Mouse (Mus musculus) gonadal fat pad, adult 2 months (tissue): ENCODE results near the gene 4922502D21Rik. TPM values are rescaled to one million over a fixed set of nuclear protein-coding genes. Genes with fewer than 3 reads are reported as not detected.
"Not testable (repeated sequence)": the region's sequence is repeated elsewhere in the genome, so short reads cannot be mapped to it uniquely, and the experiment has no call there.

Experiments used
- DNase-seq: peaks from one replicate; pipeline ENCODE4 v3.0.0-alpha.2; 2012; ENCODE audit warnings: low read depth
- polyA plus RNA-seq: library from polyadenylated mRNA; depleted of rRNA; stranded (reverse); fragments of >200 nt; gene quantifications from 2 replicates; pipeline ENCODE4 v1.2.3, GENCODE M21; 2012; rRNA removed

4922502D21Rik gene
- 1.5 and 2.9 TPM in 2 replicates for polyA plus RNA-seq

GRCm38 (mm10) chr6:129331610-129332009, at the start of gene 4922502D21Rik:
TSS of gene 4922502D21Rik (minus strand) at chr6:129331796.
- no peak for DNase-seq

GRCm38 (mm10) chr6:129380454-129380853, 48.9 kb upstream of the 4922502D21Rik start:
- no peak for DNase-seq

- no peak for DNase-seq
These were observed 43.4 kb upstream of the 4922502D21Rik start for GRCm38 (mm10) chr6:129374937-129375471.

GRCm38 (mm10) chr6:129369374-129370132, 38.0 kb upstream of the 4922502D21Rik start:
- DNase-seq, result no peak

- no peak for DNase-seq
These were observed 34.4 kb upstream of the 4922502D21Rik start for GRCm38 (mm10) chr6:129365959-129366359.

- DNase-seq, result no peak
These were observed 32.3 kb upstream of the 4922502D21Rik start for GRCm38 (mm10) chr6:129363942-129364341.

- DNase-seq, result no peak
These were observed 27.9 kb upstream of the 4922502D21Rik start for GRCm38 (mm10) chr6:129359515-129359914.

GRCm38 (mm10) chr6:129356430-129356829, 24.8 kb upstream of the 4922502D21Rik start:
- no peak for DNase-seq

GRCm38 (mm10) chr6:129355774-129356173, 24.2 kb upstream of the 4922502D21Rik start:
- DNase-seq, result no peak

- DNase-seq, result no peak
These were observed 19.5 kb upstream of the 4922502D21Rik start for GRCm38 (mm10) chr6:129351091-129351490.

- DNase-seq, result no peak
These were observed 18.1 kb upstream of the 4922502D21Rik start for GRCm38 (mm10) chr6:129349524-129350352.

- DNase-seq, result no peak
These were observed 12.8 kb upstream of the 4922502D21Rik start for GRCm38 (mm10) chr6:129344408-129344807.

- DNase-seq, result not testable (repeated sequence)
These were observed 10.8 kb upstream of the 4922502D21Rik start, which contains the start of gene Clec12a for GRCm38 (mm10) chr6:129342391-129342790. TSS of gene Clec12a (plus strand) at chr6:129342691.

GRCm38 (mm10) chr6:129337751-129338150, 6.2 kb upstream of the 4922502D21Rik start:
- no peak for DNase-seq

GRCm38 (mm10) chr6:129333674-129334078, 2.1 kb upstream of the 4922502D21Rik start:
- DNase-seq, result no peak

GRCm38 (mm10) chr6:129326568-129327150, 4.9 kb downstream of the 4922502D21Rik start:
- peak; percentile 19 for DNase-seq

GRCm38 (mm10) chr6:129326016-129326415, 5.6 kb downstream of the 4922502D21Rik start:
- DNase-seq, result no peak

- DNase-seq, result no peak
These were observed 12.3 kb downstream of the 4922502D21Rik start for GRCm38 (mm10) chr6:129319331-129319730.

- DNase-seq, result no peak
These were observed 13.2 kb downstream of the 4922502D21Rik start for GRCm38 (mm10) chr6:129318395-129318794.

- no peak for DNase-seq
These were observed 15.1 kb downstream of the 4922502D21Rik start for GRCm38 (mm10) chr6:129316463-129316862.

GRCm38 (mm10) chr6:129315698-129316097, 15.9 kb downstream of the 4922502D21Rik start:
- DNase-seq, result no peak

GRCm38 (mm10) chr6:129314655-129315168, 16.9 kb downstream of the 4922502D21Rik start:
- no peak for DNase-seq
